Mouse (Mus musculus): ENCODE results near the gene Gm10324.
"Not testable (repeated sequence)": the region's sequence is repeated elsewhere in the genome, so short reads cannot be mapped to it uniquely, and the experiment has no call there.

Gene Gm10324

GRCm38 (mm10) chr13:66119247-66119646, at the start of gene Gm10324:
Gm10324 (plus strand) TSS chr13:66119547.
- DNase-seq (ENCODE audit: low read depth) = not testable (repeated sequence)
